Mouse (Mus musculus) megakaryocyte, embryonic 14.5 days (primary cell): Measurements from ENCODE around the gene Dgkz.

ENCODE experiments used
- FLI1 ChIP-seq: IDR thresholded peaks from 2 replicates; pipeline ENCODE4 v1.6.1; 2012; ENCODE audit warnings: low read length, inconsistent platforms, mixed read lengths
- GATA1 ChIP-seq: IDR thresholded peaks from 3 replicates; pipeline ENCODE4 v1.6.1; 2012; ENCODE audit warnings: mixed read lengths, low read length, inconsistent platforms, borderline replicate concordance

DNA sequence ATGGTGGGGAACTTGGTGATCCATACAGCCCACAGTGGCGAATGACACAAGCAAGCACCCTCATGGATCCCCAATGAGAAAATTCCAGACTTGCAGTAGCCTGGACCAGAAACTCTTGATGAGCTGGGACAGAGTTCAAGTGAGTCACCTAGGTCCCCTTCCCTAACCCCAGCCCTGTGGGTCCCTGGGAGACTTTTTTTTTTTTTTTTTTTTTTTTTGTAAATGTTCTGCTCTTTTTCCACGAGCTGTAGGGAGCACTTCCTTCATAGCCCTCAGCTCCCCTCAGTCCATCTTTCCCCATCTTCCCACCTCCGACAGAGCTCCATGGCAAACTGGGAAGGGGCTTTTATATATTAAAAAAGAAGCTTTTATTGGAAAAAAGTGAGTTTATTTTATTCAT, 46.2 kb downstream of the Dgkz start:
- TF ChIP-seq GATA1 = no peak
- no peak for TF ChIP-seq FLI1
